Mouse (Mus musculus): ENCODE measurements around the gene Gspt2. TPM values are rescaled to one million over a fixed set of nuclear protein-coding genes. Genes with fewer than 3 reads are reported as not detected.

Gspt2 gene
- 19.4 and 20.2 TPM in 2 replicates for total RNA-seq (2014; rRNA removed)
- 24.1 and 25.9 TPM in 2 replicates for polyA plus RNA-seq (2015; fragmentation: Nextera tagmentation; extraction: Ambion mirVana)

- no peak for TF ChIP-seq CTCF (IDR thresholded peaks at IDR 0.05)
- 23% methylated on average over 53 of the region's 53 CpGs for WGBS
- Histone ChIP-seq H3K36me3 (ENCODE audit: insufficient read depth, low read length) (no peaks in the 10 kb centered on the region), H3K4me3 (ENCODE audit: low read depth, low read length) (peak within 1 kb of the TSS; percentile 59), H3K9me3 (ENCODE audit: low read length) (no peaks in the 10 kb centered on the region), H3K27me3 (ENCODE audit: insufficient read depth, low read length) (no peaks in the 10 kb centered on the region), H3K27ac (ENCODE audit: low read depth, low read length) (peak within 1 kb of the TSS; percentile 85), H3K9ac (replicated peaks; ENCODE audit: low read length, poor library complexity, severe bottlenecking) (peak within 1 kb of the TSS; percentile 79), H3K4me2 (ENCODE audit: low read depth, low read length, poor library complexity, severe bottlenecking) (peak within 1 kb of the TSS; percentile 46), H3K4me1 (ENCODE audit: insufficient read depth, low read length) (no peaks in the 10 kb centered on the region)
- ATAC-seq (ENCODE audit: low FRiP score) (peak; percentile 96), DNase-seq (ENCODE audit: low spot score) (peak; percentile 83)
These were observed at the start of gene Gspt2 for GRCm38 (mm10) chrX:94635961-94636563. Gspt2 (plus strand) TSS chrX:94636069.

GRCm38 (mm10) chrX:94624835-94625803 is 10.8 kb upstream of the Gspt2 start:
- peak; percentile 81 for DNase-seq (ENCODE audit: low spot score)
- no peaks in the 10 kb centered on the region for H3K36me3 ChIP-seq (ENCODE audit: insufficient read depth, low read length)
- WGBS: 36% methylated on average over 13 of the region's 13 CpGs
- no peak overlapping the region for H3K9ac ChIP-seq (replicated peaks; ENCODE audit: low read length, poor library complexity, severe bottlenecking)
- peak; percentile 77 for TF ChIP-seq CTCF (IDR thresholded peaks at IDR 0.05)
- H3K27ac ChIP-seq (ENCODE audit: low read depth, low read length): 0 out of 2 replicates have a peak overlapping the region, but pooled peaks have one; percentile 55
- H3K4me1 ChIP-seq (ENCODE audit: insufficient read depth, low read length): no peaks in the 10 kb centered on the region
- no peaks in the 10 kb centered on the region for H3K27me3 ChIP-seq (ENCODE audit: insufficient read depth, low read length)
- peak overlapping the region; percentile 15 for H3K4me2 ChIP-seq (ENCODE audit: low read depth, low read length, poor library complexity, severe bottlenecking)
- H3K4me3 ChIP-seq (ENCODE audit: low read depth, low read length): peak overlapping the region; percentile 22
- no peaks in the 10 kb centered on the region for H3K9me3 ChIP-seq (ENCODE audit: low read length)
- peak; percentile 97 for ATAC-seq (ENCODE audit: low FRiP score)

DNA sequence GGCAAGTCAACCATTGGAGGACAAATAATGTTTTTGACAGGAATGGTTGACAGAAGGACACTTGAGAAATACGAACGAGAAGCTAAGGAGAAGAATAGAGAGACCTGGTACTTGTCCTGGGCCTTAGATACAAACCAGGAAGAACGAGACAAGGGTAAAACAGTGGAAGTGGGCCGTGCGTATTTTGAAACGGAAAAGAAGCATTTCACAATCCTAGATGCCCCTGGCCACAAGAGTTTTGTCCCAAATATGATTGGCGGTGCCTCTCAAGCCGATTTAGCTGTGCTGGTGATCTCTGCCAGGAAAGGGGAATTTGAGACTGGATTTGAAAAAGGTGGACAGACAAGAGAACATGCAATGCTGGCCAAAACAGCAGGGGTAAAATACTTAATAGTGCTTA is 1.0 kb downstream of the Gspt2 start:
- ATAC-seq (ENCODE audit: low FRiP score) (no peak), DNase-seq (ENCODE audit: low spot score) (no peak)
- H3K27me3 ChIP-seq (ENCODE audit: insufficient read depth, low read length): no peaks in the 10 kb centered on the region
- H3K9me3 ChIP-seq (ENCODE audit: low read length): no peaks in the 10 kb centered on the region
- peak overlapping the region; percentile 79; the same call in 1 of the 2 replicates for H3K9ac ChIP-seq (replicated peaks; ENCODE audit: low read length, poor library complexity, severe bottlenecking)
- peak overlapping the region; percentile 59 for H3K4me3 ChIP-seq (ENCODE audit: low read depth, low read length)
- no peaks in the 10 kb centered on the region for H3K4me1 ChIP-seq (ENCODE audit: insufficient read depth, low read length)
- H3K36me3 ChIP-seq (ENCODE audit: insufficient read depth, low read length): no peaks in the 10 kb centered on the region
- 56% methylated on average over 8 of the region's 8 CpGs for WGBS
- no peak overlapping the region for H3K27ac ChIP-seq (ENCODE audit: low read depth, low read length)
- no peak for TF ChIP-seq CTCF (IDR thresholded peaks at IDR 0.05)
- peak overlapping the region; percentile 46 for H3K4me2 ChIP-seq (ENCODE audit: low read depth, low read length, poor library complexity, severe bottlenecking)

GRCm38 (mm10) chrX:94648541-94648940 is 12.7 kb downstream of the Gspt2 start:
- H3K4me3 ChIP-seq (ENCODE audit: low read depth, low read length): no peak overlapping the region
- no peak overlapping the region for H3K4me2 ChIP-seq (ENCODE audit: low read depth, low read length, poor library complexity, severe bottlenecking)

GRCm38 (mm10) chrX:94657734-94658133 is 21.9 kb downstream of the Gspt2 start:
- Histone ChIP-seq H3K4me3 (ENCODE audit: low read depth, low read length) (no peak overlapping the region), H3K9me3 (ENCODE audit: low read length) (no peaks in the 10 kb centered on the region), H3K36me3 (ENCODE audit: insufficient read depth, low read length) (no peaks in the 10 kb centered on the region), H3K4me2 (ENCODE audit: low read depth, low read length, poor library complexity, severe bottlenecking) (no peak overlapping the region), H3K27ac (ENCODE audit: low read depth, low read length) (no peak overlapping the region), H3K9ac (replicated peaks; ENCODE audit: low read length, poor library complexity, severe bottlenecking) (no peak overlapping the region), H3K27me3 (ENCODE audit: insufficient read depth, low read length) (no peaks in the 10 kb centered on the region), H3K4me1 (ENCODE audit: insufficient read depth, low read length) (no peaks in the 10 kb centered on the region)
- no peak for TF ChIP-seq CTCF (IDR thresholded peaks at IDR 0.05)
- ATAC-seq (ENCODE audit: low FRiP score) (no peak), DNase-seq (ENCODE audit: low spot score) (no peak)
- WGBS: 58% methylated on average over 2 of the region's 2 CpGs

More at GRCm38 (mm10) chrX:94648541-94648940, 12.7 kb downstream of the Gspt2 start:
- Histone ChIP-seq H3K27ac (ENCODE audit: low read depth, low read length) (no peak overlapping the region), H3K27me3 (ENCODE audit: insufficient read depth, low read length) (no peaks in the 10 kb centered on the region), H3K36me3 (ENCODE audit: insufficient read depth, low read length) (no peaks in the 10 kb centered on the region), H3K4me1 (ENCODE audit: insufficient read depth, low read length) (no peaks in the 10 kb centered on the region), H3K9ac (replicated peaks; ENCODE audit: low read length, poor library complexity, severe bottlenecking) (no peak overlapping the region), H3K9me3 (ENCODE audit: low read length) (no peaks in the 10 kb centered on the region)
- no peak for DNase-seq (ENCODE audit: low spot score)
- no peak for TF ChIP-seq CTCF (IDR thresholded peaks at IDR 0.05)
- no peak for ATAC-seq (ENCODE audit: low FRiP score)

DNA sequence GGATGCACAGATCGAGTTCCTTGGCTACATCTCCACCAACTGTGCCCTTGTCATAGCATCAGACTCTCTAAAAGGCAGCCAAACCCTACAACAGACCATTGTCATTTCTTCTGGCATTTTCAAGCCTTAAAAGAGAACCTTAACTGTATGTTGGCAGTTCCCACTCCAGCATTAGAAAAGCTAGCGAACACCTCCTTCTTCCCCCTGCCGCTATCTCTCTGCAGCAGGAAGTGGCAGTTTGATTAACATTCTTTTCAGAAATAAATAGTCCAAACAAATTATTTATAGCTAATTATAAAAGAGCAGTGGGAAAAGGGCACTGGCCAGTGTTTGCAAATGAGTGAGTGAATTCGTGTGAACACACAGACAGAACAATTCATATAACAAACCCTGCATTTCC is 34.9 kb downstream of the Gspt2 start:
- no peak overlapping the region for H3K4me2 ChIP-seq (ENCODE audit: low read depth, low read length, poor library complexity, severe bottlenecking)
- WGBS: 37% methylated on average over 4 of the region's 4 CpGs
- no peak overlapping the region for H3K9ac ChIP-seq (replicated peaks; ENCODE audit: low read length, poor library complexity, severe bottlenecking)
- no peaks in the 10 kb centered on the region for H3K4me1 ChIP-seq (ENCODE audit: insufficient read depth, low read length)
- no peak for DNase-seq (ENCODE audit: low spot score)
- no peak overlapping the region for H3K27ac ChIP-seq (ENCODE audit: low read depth, low read length)
- no peak for ATAC-seq (ENCODE audit: low FRiP score)
- no peaks in the 10 kb centered on the region for H3K27me3 ChIP-seq (ENCODE audit: insufficient read depth, low read length)
- no peaks in the 10 kb centered on the region for H3K36me3 ChIP-seq (ENCODE audit: insufficient read depth, low read length)
- H3K4me3 ChIP-seq (ENCODE audit: low read depth, low read length): no peak overlapping the region
- no peaks in the 10 kb centered on the region for H3K9me3 ChIP-seq (ENCODE audit: low read length)
- no peak for TF ChIP-seq CTCF (IDR thresholded peaks at IDR 0.05)
